Mouse (Mus musculus) layer of hippocampus, postnatal 25 days (tissue): ENCODE data around the gene Pex14. TPM values are rescaled to one million over a fixed set of nuclear protein-coding genes. Genes with fewer than 3 reads are reported as not detected.

Source experiments
- DNase-seq, 2 experiments: peaks; one replicate each; pipeline ENCODE4 v3.0.0; 2022; ENCODE audit warnings: mixed read lengths in 2 of 2, low spot score in 1 of 2; ENCODE audit errors: extremely low spot score in 1 of 2
- total RNA-seq, 2 experiments: library from RNA; stranded (reverse); gene quantifications; 2 replicates each; pipeline ENCODE4 v1.2.3; 2021

Pex14 gene
- total RNA-seq = 10 to 100 TPM; 44.8 to 45.0 TPM

- peak; percentile 80 to 89 for DNase-seq
These were observed at the start of gene Pex14 for GRCm38 (mm10) chr4:149099369-149100017. TSS of gene Pex14 (minus strand) at chr4:149099876.

- DNase-seq = no peak
These were observed 49.5 kb upstream of the Pex14 start for GRCm38 (mm10) chr4:149149196-149149595.

- no peak for DNase-seq
These were observed 48.4 kb upstream of the Pex14 start for GRCm38 (mm10) chr4:149148084-149148483.

- DNase-seq = no peak
These were observed 47.9 kb upstream of the Pex14 start for GRCm38 (mm10) chr4:149147528-149147927.

GRCm38 (mm10) chr4:149145151-149145550, 45.5 kb upstream of the Pex14 start:
- DNase-seq = no peak

- peak; percentile 65 to 79 for DNase-seq
These were observed 44.8 kb upstream of the Pex14 start for GRCm38 (mm10) chr4:149144459-149144858.

GRCm38 (mm10) chr4:149143594-149143993, 43.9 kb upstream of the Pex14 start:
- DNase-seq = no peak

- DNase-seq = no peak
These were observed 38.8 kb upstream of the Pex14 start for GRCm38 (mm10) chr4:149138515-149138914.

GRCm38 (mm10) chr4:149136982-149137770, 37.5 kb upstream of the Pex14 start, which contains the start of gene Cenps:
TSS of gene Cenps (minus strand) at chr4:149137629.
- DNase-seq = peak; percentile 90 to 94

GRCm38 (mm10) chr4:149136116-149136850, 36.6 kb upstream of the Pex14 start:
- no peak for DNase-seq

- no peak for DNase-seq
These were observed 33.7 kb upstream of the Pex14 start for GRCm38 (mm10) chr4:149133395-149133794.

GRCm38 (mm10) chr4:149131789-149132565, 32.3 kb upstream of the Pex14 start:
- DNase-seq = no peak

GRCm38 (mm10) chr4:149131021-149131752, 31.5 kb upstream of the Pex14 start:
- no peak for DNase-seq

- DNase-seq = no peak
These were observed 28.8 kb upstream of the Pex14 start for GRCm38 (mm10) chr4:149128467-149128866.

- DNase-seq = no peak
These were observed 27.0 kb upstream of the Pex14 start, which contains the start of gene Cort for GRCm38 (mm10) chr4:149126663-149127062. TSS of gene Cort (minus strand) at chr4:149126763.

- DNase-seq = no peak
These were observed 26.4 kb upstream of the Pex14 start for GRCm38 (mm10) chr4:149126115-149126509.

GRCm38 (mm10) chr4:149125341-149126114, 25.9 kb upstream of the Pex14 start:
- DNase-seq = no peak

- no peak for DNase-seq
These were observed 23.8 kb upstream of the Pex14 start for GRCm38 (mm10) chr4:149123432-149123831.
